Mouse (Mus musculus): ENCODE results near the gene Isx.

The Isx gene

DNA sequence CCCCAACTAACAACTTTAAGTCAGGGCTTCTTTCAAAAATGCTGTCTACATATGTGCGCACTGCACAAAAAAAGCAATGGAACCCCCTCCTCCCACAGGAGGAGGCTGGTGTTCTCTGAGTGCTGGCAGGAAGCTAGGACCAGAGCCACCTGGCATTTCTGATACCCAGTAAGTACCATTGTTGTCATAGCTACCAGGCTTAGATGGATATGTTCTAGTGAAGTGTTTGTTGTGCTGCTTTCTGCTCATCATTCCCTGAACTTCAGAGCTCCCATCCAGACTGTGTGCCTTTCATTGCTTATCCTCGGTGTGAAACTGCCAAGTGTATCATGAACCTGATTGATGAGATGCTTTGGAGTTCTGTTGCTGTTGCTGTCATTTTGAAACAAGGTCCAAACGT, 26.8 kb downstream of the Isx start:
- no peak for DNase-seq (ENCODE audit: extremely low spot score, low spot score)

DNA sequence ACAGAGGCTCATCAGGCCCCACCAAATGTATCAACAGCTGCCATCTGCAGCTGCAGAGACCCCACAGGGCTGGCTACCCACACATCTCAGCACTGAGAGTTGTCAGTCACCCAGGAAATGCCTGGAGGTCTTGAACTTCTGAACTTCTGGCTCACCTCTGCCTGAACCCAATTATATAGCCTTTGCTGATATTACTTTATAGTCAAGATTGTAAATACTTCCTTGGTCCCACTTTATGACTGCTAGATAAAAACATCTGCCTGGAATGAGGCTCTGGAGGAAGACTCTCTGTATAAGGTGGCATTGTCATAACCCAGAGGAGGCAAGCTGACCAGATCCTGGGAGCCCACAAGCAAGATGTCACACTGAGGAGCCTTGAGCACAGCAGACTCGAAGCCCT, 28.8 kb downstream of the Isx start:
- no peak for DNase-seq (ENCODE audit: extremely low spot score, low spot score)

DNA sequence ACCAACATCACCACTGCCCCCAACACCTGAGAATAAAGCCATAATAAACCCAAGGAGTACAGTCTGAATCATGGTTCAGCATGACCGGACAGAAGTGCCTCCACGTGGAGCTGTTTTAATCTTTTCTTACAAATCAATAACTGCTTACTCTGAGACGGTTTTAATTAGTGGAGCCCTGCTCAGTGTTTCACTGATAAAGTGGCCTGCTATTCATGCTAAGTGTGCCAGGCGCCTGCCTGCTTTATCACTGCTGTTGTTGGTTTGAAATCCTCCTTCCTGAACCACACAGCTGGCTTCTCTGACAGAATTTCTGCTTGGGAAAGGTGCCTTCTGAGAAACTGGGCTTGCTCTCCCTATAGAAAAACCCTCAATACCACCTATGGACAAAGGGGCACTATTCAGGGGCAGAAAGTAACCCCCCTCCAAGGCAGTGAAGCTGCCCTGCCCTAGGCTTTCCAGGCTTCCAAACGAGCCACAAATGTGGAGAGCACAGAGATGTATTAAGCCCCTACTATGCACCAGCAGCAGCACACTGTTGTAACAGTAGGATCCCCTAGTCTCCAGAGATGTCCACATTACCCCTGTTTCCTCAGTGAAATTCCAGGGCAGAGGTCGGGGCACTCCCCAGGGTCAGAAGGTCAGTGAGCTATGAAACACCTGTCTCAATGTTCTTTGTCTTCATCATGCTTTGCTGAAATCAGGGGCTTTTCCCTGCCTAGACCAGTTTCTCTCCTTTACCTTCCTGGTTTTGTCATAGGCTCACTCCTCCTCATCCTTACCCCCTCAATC, 30.3 kb downstream of the Isx start:
- no peak for DNase-seq (ENCODE audit: extremely low spot score, low spot score)

DNA sequence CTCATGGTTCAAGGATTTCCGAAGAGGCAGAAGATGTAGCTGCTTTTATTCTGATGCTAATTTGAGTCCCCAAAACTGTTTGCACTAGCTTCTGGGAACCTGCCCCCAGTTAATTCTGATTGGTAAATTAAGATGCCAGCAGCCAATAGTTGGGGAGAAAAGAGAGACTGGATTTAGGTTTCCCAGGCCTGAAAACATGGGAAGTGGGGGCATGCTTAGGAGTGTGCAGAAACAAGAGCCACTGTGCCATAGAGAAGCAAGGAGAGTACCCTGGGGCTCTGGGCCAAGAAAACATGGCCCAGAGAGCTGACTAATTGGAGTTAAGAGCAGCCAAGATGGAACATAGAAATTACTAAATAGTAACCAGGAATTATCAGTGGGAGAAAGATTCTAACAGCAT, 33.4 kb downstream of the Isx start:
- DNase-seq (ENCODE audit: extremely low spot score, low spot score): no peak

GRCm38 (mm10) chr8:74910708-74911107, 37.7 kb downstream of the Isx start:
- no peak for DNase-seq (ENCODE audit: extremely low spot score, low spot score)

DNA sequence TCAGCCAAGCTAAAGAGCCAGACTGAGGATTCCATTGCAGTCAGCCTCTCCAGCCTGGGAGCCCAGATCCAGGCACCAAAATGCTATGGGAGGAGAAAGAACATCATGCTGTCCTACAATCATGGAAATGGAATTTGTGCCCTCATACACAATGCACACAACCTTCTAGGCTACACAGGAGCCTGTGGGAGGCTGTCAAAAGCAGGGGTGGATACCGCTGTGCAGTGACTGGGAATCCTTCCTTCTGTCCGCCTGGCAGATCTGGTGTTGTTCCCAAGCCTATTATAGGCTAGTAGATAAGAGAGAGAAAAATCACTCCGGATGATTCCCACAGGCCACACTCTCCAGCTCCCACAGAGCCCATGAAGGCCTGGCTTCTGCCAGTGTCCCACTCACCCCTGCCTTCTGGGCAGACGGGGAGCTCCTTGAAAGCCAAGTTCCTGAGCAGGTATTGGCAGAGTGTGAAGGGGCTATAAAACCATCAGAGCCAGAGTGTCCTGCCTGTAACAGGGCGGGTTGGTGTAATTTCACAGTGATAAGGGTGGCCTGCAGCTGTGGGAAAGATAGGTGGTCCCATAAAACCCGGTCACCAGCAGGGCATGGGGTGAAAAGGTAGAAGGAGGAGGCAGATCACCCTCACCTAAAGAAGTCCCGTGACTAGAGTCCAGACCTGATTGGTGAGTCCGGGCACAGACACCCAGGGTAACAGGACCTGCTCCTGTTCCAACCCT, 47.9 kb downstream of the Isx start:
- no peak for DNase-seq (ENCODE audit: extremely low spot score, low spot score)

DNA sequence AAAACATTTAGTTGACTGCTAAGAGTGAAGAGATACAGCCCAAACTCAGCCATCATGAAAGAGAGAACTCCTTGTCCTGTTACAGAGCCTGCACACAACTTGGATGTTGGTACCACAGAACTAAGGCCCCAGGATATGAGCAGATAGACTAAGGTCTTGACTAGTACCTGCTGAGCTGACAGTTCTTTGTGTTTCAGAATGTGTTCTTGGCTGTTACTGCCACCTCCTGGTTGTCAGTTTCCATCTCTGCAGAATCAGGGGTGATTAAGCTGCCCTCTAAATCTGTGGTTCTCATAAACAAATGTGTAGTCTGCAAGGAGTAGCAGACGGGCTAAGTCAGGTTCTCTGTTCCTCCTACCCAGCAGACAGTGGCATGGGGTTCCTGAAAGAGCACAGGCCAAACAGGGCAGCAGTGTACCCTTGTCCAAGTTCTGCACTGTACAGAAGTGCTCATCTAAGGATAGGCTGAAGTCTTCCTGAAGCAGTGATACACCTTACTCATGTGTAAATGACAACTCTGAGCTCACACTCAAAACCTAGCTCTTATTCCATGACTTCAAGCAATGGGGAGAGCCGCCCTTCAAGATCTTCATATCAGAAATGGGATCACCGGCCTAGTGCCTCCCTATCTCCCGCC, 49.0 kb downstream of the Isx start:
- DNase-seq (ENCODE audit: extremely low spot score, low spot score): no peak

GRCm38 (mm10) chr8:74927940-74928339, 55.0 kb downstream of the Isx start:
- DNase-seq (ENCODE audit: extremely low spot score, low spot score): no peak

DNA sequence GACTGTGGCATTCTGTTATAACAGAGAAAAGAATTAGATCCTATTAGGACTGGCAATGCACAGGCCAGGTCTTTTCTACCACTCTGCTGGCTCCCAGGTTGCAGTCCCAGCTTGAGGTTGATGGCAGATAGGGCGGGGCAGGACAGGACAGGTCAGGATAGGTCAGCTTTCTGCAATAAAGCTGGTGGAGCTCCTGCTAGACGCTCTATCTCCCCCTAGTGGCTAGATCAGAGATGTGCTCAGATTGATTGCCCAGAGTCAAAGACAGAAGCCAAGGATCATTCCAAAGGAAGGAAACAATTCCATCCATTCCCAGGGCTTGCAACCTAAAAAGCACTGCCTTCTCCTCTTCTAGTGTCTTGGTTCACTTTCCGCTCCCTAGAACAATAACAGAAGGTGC, 57.8 kb downstream of the Isx start:
- peak; percentile 34 for DNase-seq (ENCODE audit: extremely low spot score, low spot score)

DNA sequence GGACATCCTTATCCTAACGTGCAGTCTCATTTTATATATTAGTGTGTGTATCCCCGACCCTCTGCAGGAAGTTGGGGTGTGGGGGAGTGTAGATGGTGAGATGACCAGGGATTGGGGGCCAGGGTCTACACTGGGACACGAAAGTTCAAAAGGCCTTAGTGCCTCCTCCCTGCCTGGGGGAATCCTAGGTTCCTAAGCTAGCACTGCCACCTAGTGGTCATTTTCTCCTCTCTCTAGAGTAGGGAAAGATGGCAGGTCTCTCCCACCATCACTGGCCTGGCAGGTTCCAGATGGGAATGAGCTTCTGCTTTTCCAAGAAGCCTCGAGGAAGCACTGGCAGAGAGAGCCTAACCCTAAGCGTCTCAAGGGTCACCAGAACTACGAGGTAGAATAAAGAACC, 62.3 kb downstream of the Isx start:
- peak; percentile 50 for DNase-seq (ENCODE audit: extremely low spot score, low spot score)

- DNase-seq (ENCODE audit: extremely low spot score, low spot score): no peak
Measured at GRCm38 (mm10) chr8:74936656-74937055, 63.7 kb downstream of the Isx start.

- no peak for DNase-seq (ENCODE audit: extremely low spot score, low spot score)
Measured at GRCm38 (mm10) chr8:74942056-74942455, 69.1 kb downstream of the Isx start.

All from neural tube, embryonic 10.5 days (tissue).